Mouse (Mus musculus): ENCODE measurements at regions not wholly inside any gene's neighbourhood (a gene's known extent, or its start where the extent isn't known, plus 50 kb on each side); places are given as distances from the start of the nearest gene placed in this dataset.

- H3K9me3 ChIP-seq (ENCODE audit: control insufficient read depth, low read length) = no peaks in the 10 kb centered on the region
- H3K27me3 ChIP-seq (ENCODE audit: control insufficient read depth, insufficient read depth, low read length) = no peaks in the 10 kb centered on the region
- ATAC-seq (ENCODE audit: low FRiP score) (no peak), DNase-seq (ENCODE audit: low spot score) (no peak)
- no peaks in the 10 kb centered on the region for H3K4me1 ChIP-seq (replicated peaks; ENCODE audit: control insufficient read depth, insufficient read depth, low read length)
- 58% methylated on average over 1 of the region's 1 CpGs for WGBS
- H3K4me2 ChIP-seq (replicated peaks) = no peak overlapping the region
- H3K9ac ChIP-seq = no peak overlapping the region
- no peak overlapping the region for H3K4me3 ChIP-seq (replicated peaks; ENCODE audit: low read length)
- no peaks in the 10 kb centered on the region for H3K36me3 ChIP-seq (replicated peaks; ENCODE audit: control insufficient read depth, insufficient read depth)
- no peak overlapping the region for H3K27ac ChIP-seq
These were observed 86.9 kb upstream of the Olig3 start for GRCm38 (mm10) chr10:19269418-19269817.

GRCm38 (mm10) chr10:19268051-19268450, 88.3 kb upstream of the Olig3 start:
- Histone ChIP-seq H3K9me3 (ENCODE audit: control insufficient read depth, low read length) (no peaks in the 10 kb centered on the region), H3K9ac (no peak overlapping the region), H3K4me2 (replicated peaks) (no peak overlapping the region), H3K27ac (no peak overlapping the region), H3K4me3 (replicated peaks; ENCODE audit: low read length) (no peak overlapping the region), H3K36me3 (replicated peaks; ENCODE audit: control insufficient read depth, insufficient read depth) (no peaks in the 10 kb centered on the region), H3K27me3 (ENCODE audit: control insufficient read depth, insufficient read depth, low read length) (no peaks in the 10 kb centered on the region), H3K4me1 (replicated peaks; ENCODE audit: control insufficient read depth, insufficient read depth, low read length) (no peaks in the 10 kb centered on the region)
- 78% methylated on average over 4 of the region's 4 CpGs for WGBS
- no peak for ATAC-seq (ENCODE audit: low FRiP score)
- no peak for DNase-seq (ENCODE audit: low spot score)

GRCm38 (mm10) chr10:19240102-19240759, 116.1 kb upstream of the Olig3 start:
- 37% methylated on average over 8 of the region's 8 CpGs for WGBS
- H3K4me2 ChIP-seq (replicated peaks) = no peak overlapping the region
- H3K9me3 ChIP-seq (ENCODE audit: control insufficient read depth, low read length) = no peaks in the 10 kb centered on the region
- ATAC-seq (ENCODE audit: low FRiP score) (peak; percentile 77; the same call in 1 of the 2 replicates), DNase-seq (ENCODE audit: low spot score) (peak; percentile 77)
- no peaks in the 10 kb centered on the region for H3K36me3 ChIP-seq (replicated peaks; ENCODE audit: control insufficient read depth, insufficient read depth)
- H3K27ac ChIP-seq = no peak overlapping the region
- H3K9ac ChIP-seq = no peak overlapping the region
- H3K27me3 ChIP-seq (ENCODE audit: control insufficient read depth, insufficient read depth, low read length) = peaks cover 5% of the 10 kb centered on the region; the same call in 1 of the 2 replicates
- no peaks in the 10 kb centered on the region for H3K4me1 ChIP-seq (replicated peaks; ENCODE audit: control insufficient read depth, insufficient read depth, low read length)
- no peak overlapping the region for H3K4me3 ChIP-seq (replicated peaks; ENCODE audit: low read length)

- ATAC-seq (ENCODE audit: low FRiP score) = no peak
- H3K9me3 ChIP-seq (ENCODE audit: control insufficient read depth, low read length) = no peaks in the 10 kb centered on the region
- H3K9ac ChIP-seq = no peak overlapping the region
- H3K27me3 ChIP-seq (ENCODE audit: control insufficient read depth, insufficient read depth, low read length) = no peaks in the 10 kb centered on the region
- H3K4me1 ChIP-seq (replicated peaks; ENCODE audit: control insufficient read depth, insufficient read depth, low read length) = no peaks in the 10 kb centered on the region
- H3K27ac ChIP-seq = no peak overlapping the region
- no peak for DNase-seq (ENCODE audit: low spot score)
- no peak overlapping the region for H3K4me3 ChIP-seq (replicated peaks; ENCODE audit: low read length)
- H3K4me2 ChIP-seq (replicated peaks) = no peak overlapping the region
- WGBS = 92% methylated on average over 5 of the region's 5 CpGs
- no peaks in the 10 kb centered on the region for H3K36me3 ChIP-seq (replicated peaks; ENCODE audit: control insufficient read depth, insufficient read depth)
These were observed 140.1 kb upstream of the Olig3 start for GRCm38 (mm10) chr10:19216240-19216639.

- H3K4me1 ChIP-seq (replicated peaks; ENCODE audit: control insufficient read depth, insufficient read depth, low read length) = no peaks in the 10 kb centered on the region
- H3K9me3 ChIP-seq (ENCODE audit: control insufficient read depth, low read length) = no peaks in the 10 kb centered on the region
- no peak overlapping the region for H3K27ac ChIP-seq
- DNase-seq (ENCODE audit: low spot score) (no peak), ATAC-seq (ENCODE audit: low FRiP score) (no peak)
- 95% methylated on average over 2 of the region's 2 CpGs for WGBS
- H3K27me3 ChIP-seq (ENCODE audit: control insufficient read depth, insufficient read depth, low read length) = no peaks in the 10 kb centered on the region
- H3K4me2 ChIP-seq (replicated peaks) = no peak overlapping the region
- H3K4me3 ChIP-seq (replicated peaks; ENCODE audit: low read length) = no peak overlapping the region
- H3K36me3 ChIP-seq (replicated peaks; ENCODE audit: control insufficient read depth, insufficient read depth) = no peaks in the 10 kb centered on the region
- H3K9ac ChIP-seq = no peak overlapping the region
These were observed 146.6 kb upstream of the Olig3 start for GRCm38 (mm10) chr10:19209751-19210150.

GRCm38 (mm10) chr10:19208101-19208722, 148.1 kb upstream of the Olig3 start:
- Histone ChIP-seq H3K9ac (no peak overlapping the region), H3K4me3 (replicated peaks; ENCODE audit: low read length) (no peak overlapping the region), H3K27ac (no peak overlapping the region), H3K4me1 (replicated peaks; ENCODE audit: control insufficient read depth, insufficient read depth, low read length) (no peaks in the 10 kb centered on the region), H3K27me3 (ENCODE audit: control insufficient read depth, insufficient read depth, low read length) (no peaks in the 10 kb centered on the region), H3K9me3 (ENCODE audit: control insufficient read depth, low read length) (no peaks in the 10 kb centered on the region), H3K4me2 (replicated peaks) (peak overlapping the region; percentile 24), H3K36me3 (replicated peaks; ENCODE audit: control insufficient read depth, insufficient read depth) (no peaks in the 10 kb centered on the region)
- 4% methylated on average over 12 of the region's 12 CpGs for WGBS
- DNase-seq (ENCODE audit: low spot score) (no peak), ATAC-seq (ENCODE audit: low FRiP score) (peak; percentile 43; the same call in 1 of the 2 replicates)

GRCm38 (mm10) chr10:19207505-19207904, 148.8 kb upstream of the Olig3 start:
- Histone ChIP-seq H3K27me3 (ENCODE audit: control insufficient read depth, insufficient read depth, low read length) (no peaks in the 10 kb centered on the region), H3K9ac (no peak overlapping the region), H3K4me1 (replicated peaks; ENCODE audit: control insufficient read depth, insufficient read depth, low read length) (no peaks in the 10 kb centered on the region), H3K9me3 (ENCODE audit: control insufficient read depth, low read length) (no peaks in the 10 kb centered on the region), H3K4me2 (replicated peaks) (no peak overlapping the region), H3K4me3 (replicated peaks; ENCODE audit: low read length) (no peak overlapping the region), H3K27ac (no peak overlapping the region), H3K36me3 (replicated peaks; ENCODE audit: control insufficient read depth, insufficient read depth) (no peaks in the 10 kb centered on the region)
- WGBS = 61% methylated on average over 2 of the region's 2 CpGs
- DNase-seq (ENCODE audit: low spot score) (no peak), ATAC-seq (ENCODE audit: low FRiP score) (no peak)

- WGBS = 66% methylated on average over 2 of the region's 2 CpGs
- no peak overlapping the region for H3K4me3 ChIP-seq (replicated peaks; ENCODE audit: low read length)
- no peaks in the 10 kb centered on the region for H3K9me3 ChIP-seq (ENCODE audit: control insufficient read depth, low read length)
- H3K27me3 ChIP-seq (ENCODE audit: control insufficient read depth, insufficient read depth, low read length) = no peaks in the 10 kb centered on the region
- H3K9ac ChIP-seq = no peak overlapping the region
- no peaks in the 10 kb centered on the region for H3K4me1 ChIP-seq (replicated peaks; ENCODE audit: control insufficient read depth, insufficient read depth, low read length)
- ATAC-seq (ENCODE audit: low FRiP score) = no peak
- H3K4me2 ChIP-seq (replicated peaks) = no peak overlapping the region
- no peak for DNase-seq (ENCODE audit: low spot score)
- H3K36me3 ChIP-seq (replicated peaks; ENCODE audit: control insufficient read depth, insufficient read depth) = no peaks in the 10 kb centered on the region
- no peak overlapping the region for H3K27ac ChIP-seq
These were observed 156.0 kb upstream of the Olig3 start for GRCm38 (mm10) chr10:19200311-19200710.

- no peaks in the 10 kb centered on the region for H3K4me1 ChIP-seq (replicated peaks; ENCODE audit: control insufficient read depth, insufficient read depth, low read length)
- DNase-seq (ENCODE audit: low spot score) (no peak), ATAC-seq (ENCODE audit: low FRiP score) (no peak)
- no peak overlapping the region for H3K4me3 ChIP-seq (replicated peaks; ENCODE audit: low read length)
- H3K36me3 ChIP-seq (replicated peaks; ENCODE audit: control insufficient read depth, insufficient read depth) = no peaks in the 10 kb centered on the region
- no peak overlapping the region for H3K27ac ChIP-seq
- WGBS = 84% methylated on average over 7 of the region's 7 CpGs
- no peak overlapping the region for H3K4me2 ChIP-seq (replicated peaks)
- H3K27me3 ChIP-seq (ENCODE audit: control insufficient read depth, insufficient read depth, low read length) = no peaks in the 10 kb centered on the region
- no peaks in the 10 kb centered on the region for H3K9me3 ChIP-seq (ENCODE audit: control insufficient read depth, low read length)
- no peak overlapping the region for H3K9ac ChIP-seq
These were observed 160.7 kb upstream of the Olig3 start for GRCm38 (mm10) chr10:19195676-19196075.
